23 mouse cellular contexts compared by ENCODE assay signal in genomic region chr2:152906274-152907037, GRCm38 (mm10). TPM values are rescaled to one million over a fixed set of nuclear protein-coding genes. Genes with fewer than 3 reads are reported as not detected.
DNase-seq lines count a peak whose midpoint lies in the region; ATAC-seq lines count a peak whose summit lies in the region.
"Had no signal": no experiment of that assay in that cellular context is flagged by ENCODE, and none has a peak within 500 bp of the region (broad histone marks: within the 10 kb centered on the region; RNA-seq: fewer than 3 reads in every experiment).

No protein-coding gene starts in this region.

- no peaks in the 10 kb centered on the region for H3K9me3 ChIP-seq in heart, embryonic 11.5 days (replicated peaks; ENCODE audit: control insufficient read depth, low read length)
- H3K9me3 ChIP-seq in limb, embryonic 11.5 days (ENCODE audit: control insufficient read depth, low read length) = no peaks in the 10 kb centered on the region
- H3K9me3 ChIP-seq in neural tube, embryonic 15.5 days (replicated peaks) = no peaks in the 10 kb centered on the region
- H3K9me3 ChIP-seq: embryonic facial prominence, embryonic 13.5 days; liver, embryonic 15.5 days had no signal

- DNase-seq in heart, postnatal 4 days = no peak
- DNase-seq in right cerebral cortex, postnatal 4 days = peak; percentile 27
- no peak for DNase-seq in right cerebral cortex, postnatal 10 days (ENCODE audit: low spot score in 2 of 2)
- DNase-seq in T-cell, adult 2 months (ENCODE audit: low spot score) = peak; percentile 18
- no peak for DNase-seq in limb, embryonic 11.5 days (ENCODE audit: low spot score)
- DNase-seq in embryo, embryonic 10 days (ENCODE audit: low spot score) = no peak
- DNase-seq: adrenal gland, postnatal 14 days; cerebellum, postnatal 36 days; kidney, adult 11 months; kidney, postnatal 14 days; layer of hippocampus, postnatal 36 days; left cerebral cortex, postnatal 4 days; right cerebral cortex, postnatal 14 days had no signal

- peaks cover 20% of the 10 kb centered on the region for H3K27me3 ChIP-seq in heart, embryonic 11.5 days (ENCODE audit: control insufficient read depth, insufficient read depth, low read length)
- peaks cover 8% of the 10 kb centered on the region for H3K27me3 ChIP-seq in limb, embryonic 11.5 days (ENCODE audit: control insufficient read depth, insufficient read depth, low read length)
- H3K27me3 ChIP-seq in neural tube, embryonic 15.5 days (replicated peaks) = peaks cover 16% of the 10 kb centered on the region

- ATAC-seq in heart, embryonic 11.5 days (replicated peaks; ENCODE audit: insufficient number of reproducible peaks, low FRiP score, low TSS enrichment) = no peak
- ATAC-seq in limb, embryonic 11.5 days (ENCODE audit: insufficient number of reproducible peaks, low FRiP score, low TSS enrichment, low read depth) = no peak
- ATAC-seq in neural tube, embryonic 15.5 days (ENCODE audit: low FRiP score) = no peak

- H3K4me2 ChIP-seq in heart, embryonic 11.5 days = no peak overlapping the region
- no peak overlapping the region for H3K4me2 ChIP-seq in limb, embryonic 11.5 days (ENCODE audit: low read depth, severe bottlenecking)
- H3K4me2 ChIP-seq in neural tube, embryonic 15.5 days = no peak overlapping the region
- H3K4me2 ChIP-seq: embryonic facial prominence, embryonic 13.5 days; liver, embryonic 15.5 days had no signal

- H3K9ac ChIP-seq in heart, embryonic 11.5 days (ENCODE audit: low read depth, low read length) = no peak overlapping the region
- H3K9ac ChIP-seq in limb, embryonic 11.5 days (ENCODE audit: low read length) = no peak overlapping the region
- H3K9ac ChIP-seq in neural tube, embryonic 15.5 days (replicated peaks) = no peak overlapping the region
- H3K9ac ChIP-seq: embryonic facial prominence, embryonic 13.5 days; liver, embryonic 15.5 days had no signal

- H3K4me3 ChIP-seq in heart, embryonic 11.5 days (ENCODE audit: low read depth, low read length) = no peak overlapping the region
- no peak overlapping the region for H3K4me3 ChIP-seq in limb, embryonic 11.5 days (ENCODE audit: low read depth, low read length)
- no peak overlapping the region for H3K4me3 ChIP-seq in neural tube, embryonic 15.5 days (replicated peaks)
- H3K4me3 ChIP-seq: embryonic facial prominence, embryonic 13.5 days; liver, embryonic 15.5 days had no signal

- H3K27ac ChIP-seq in heart, embryonic 11.5 days (ENCODE audit: low read depth, low read length) = peak overlapping the region; percentile 55; the same call in 1 of the 2 replicates
- 0 out of 2 replicates have a peak overlapping the region, but pooled peaks have one; percentile 8 for H3K27ac ChIP-seq in limb, embryonic 11.5 days (replicated peaks; ENCODE audit: low read depth, low read length)
- H3K27ac ChIP-seq in neural tube, embryonic 15.5 days (replicated peaks) = no peak overlapping the region
- H3K27ac ChIP-seq: embryonic facial prominence, embryonic 13.5 days; liver, embryonic 15.5 days had no signal

- H3K4me1 ChIP-seq in heart, embryonic 11.5 days (ENCODE audit: control insufficient read depth, insufficient read depth, low read length) = peaks cover 31% of the 10 kb centered on the region
- H3K4me1 ChIP-seq in limb, embryonic 11.5 days (ENCODE audit: control insufficient read depth, insufficient read depth, low read length) = peaks cover 34% of the 10 kb centered on the region
- peaks cover 4% of the 10 kb centered on the region for H3K4me1 ChIP-seq in neural tube, embryonic 15.5 days
- H3K4me1 ChIP-seq: liver, embryonic 15.5 days had no signal

- no peaks in the 10 kb centered on the region for H3K36me3 ChIP-seq in heart, embryonic 11.5 days (ENCODE audit: control insufficient read depth, insufficient read depth, low read length)
- no peaks in the 10 kb centered on the region for H3K36me3 ChIP-seq in limb, embryonic 11.5 days (ENCODE audit: control insufficient read depth, insufficient read depth, low read length)
- no peaks in the 10 kb centered on the region for H3K36me3 ChIP-seq in neural tube, embryonic 15.5 days
- H3K36me3 ChIP-seq: embryonic facial prominence, embryonic 13.5 days; liver, embryonic 15.5 days had no signal

- 49% methylated on average over 9 of the region's 9 CpGs for WGBS in heart, embryonic 11.5 days (ENCODE audit: insufficient replicate concordance)
- 71% methylated on average over 9 of the region's 9 CpGs for WGBS in limb, embryonic 11.5 days
- 65% methylated on average over 9 of the region's 9 CpGs for WGBS in neural tube, embryonic 15.5 days

RNA-seq across cellular contexts. Expression of gene Mylk2, which starts 4.7 kb away (rescaled TPM):
- not detected in 2 replicates for polyA plus RNA-seq in heart, embryonic 11.5 days (2014; fragmentation: Nextera tagmentation; extraction: Ambion mirVana)
- total RNA-seq in heart, postnatal 4 days (2021) = under 1 TPM; 0.26 to 0.38 TPM
- not detected in 2 replicates for polyA plus RNA-seq in limb, embryonic 11.5 days (2014; fragmentation: Nextera tagmentation; extraction: Ambion mirVana)
- polyA plus RNA-seq in neural tube, embryonic 15.5 days (2015; fragmentation: Nextera tagmentation; extraction: Ambion mirVana) = 0.08 and 0.29 TPM in 2 replicates
- total RNA-seq: adrenal gland, postnatal 14 days; layer of hippocampus, postnatal 36 days; left cerebral cortex, postnatal 4 days; megakaryocyte progenitor cell, adult 5-6 weeks; neutrophil, adult 5-6 weeks had no signal
- polyA plus RNA-seq: embryonic facial prominence, embryonic 13.5 days; hindbrain, embryonic 11.5 days; midbrain, postnatal 0 days; stomach, embryonic 14.5 days had no signal

RNA-seq across cellular contexts. Expression of gene Foxs1, which starts 26.6 kb away (rescaled TPM):
- polyA plus RNA-seq in heart, embryonic 11.5 days (2014; fragmentation: Nextera tagmentation; extraction: Ambion mirVana) = 0.52 and 0.83 TPM in 2 replicates
- total RNA-seq in heart, postnatal 4 days (2021) = 10 to 100 TPM in 1 of 2 experiments, 1 to 10 TPM in 1; 8.1 to 10.6 TPM
- polyA plus RNA-seq in limb, embryonic 11.5 days (2014; fragmentation: Nextera tagmentation; extraction: Ambion mirVana) = 0.29 and 0.38 TPM in 2 replicates
- polyA plus RNA-seq in neural tube, embryonic 15.5 days (2015; fragmentation: Nextera tagmentation; extraction: Ambion mirVana) = 4.0 and 4.3 TPM in 2 replicates
- total RNA-seq: megakaryocyte progenitor cell, adult 5-6 weeks; neutrophil, adult 5-6 weeks had no signal

RNA-seq across cellular contexts. Expression of gene Dusp15, which starts 45.0 kb away (rescaled TPM):
- 0.07 TPM in 1 of 2 replicates, not detected in the other for polyA plus RNA-seq in heart, embryonic 11.5 days (2014; fragmentation: Nextera tagmentation; extraction: Ambion mirVana)
- under 1 TPM; 0.10 to 0.41 TPM for total RNA-seq in heart, postnatal 4 days (2021)
- 0.37 and 1.0 TPM in 2 replicates for polyA plus RNA-seq in limb, embryonic 11.5 days (2014; fragmentation: Nextera tagmentation; extraction: Ambion mirVana)
- polyA plus RNA-seq in neural tube, embryonic 15.5 days (2015; fragmentation: Nextera tagmentation; extraction: Ambion mirVana) = 10.5 and 13.5 TPM in 2 replicates
- total RNA-seq: megakaryocyte progenitor cell, adult 5-6 weeks; neutrophil, adult 5-6 weeks had no signal
- polyA plus RNA-seq: liver, embryonic 15.5 days had no signal

RNA-seq across cellular contexts. Expression of gene Ttll9, which starts 55.8 kb away (rescaled TPM):
- 0.76 TPM in 1 of 2 replicates, not detected in the other for polyA plus RNA-seq in heart, embryonic 11.5 days (2014; fragmentation: Nextera tagmentation; extraction: Ambion mirVana)
- total RNA-seq in heart, postnatal 4 days (2021) = not detected
- polyA plus RNA-seq in limb, embryonic 11.5 days (2014; fragmentation: Nextera tagmentation; extraction: Ambion mirVana) = 0.35 and 0.62 TPM in 2 replicates
- polyA plus RNA-seq in neural tube, embryonic 15.5 days (2015; fragmentation: Nextera tagmentation; extraction: Ambion mirVana) = 8.1 and 8.7 TPM in 2 replicates
- total RNA-seq: gastrocnemius, postnatal 25 days; neutrophil, adult 5-6 weeks had no signal

RNA-seq across cellular contexts. Expression of gene Tpx2, which starts 58.7 kb away (rescaled TPM):
- polyA plus RNA-seq in heart, embryonic 11.5 days (2014; fragmentation: Nextera tagmentation; extraction: Ambion mirVana) = 81.0 and 88.3 TPM in 2 replicates
- total RNA-seq in heart, postnatal 4 days (2021) = 10 to 100 TPM; 42.4 to 51.9 TPM
- polyA plus RNA-seq in limb, embryonic 11.5 days (2014; fragmentation: Nextera tagmentation; extraction: Ambion mirVana) = 172 and 182 TPM in 2 replicates
- polyA plus RNA-seq in neural tube, embryonic 15.5 days (2015; fragmentation: Nextera tagmentation; extraction: Ambion mirVana) = 11.1 and 26.9 TPM in 2 replicates

Comparison
In these comparisons a context has a peak if more than half of its experiments do, and no peak if none do; other contexts are left out.
1. DNase-seq: peak in right cerebral cortex, postnatal 4 days (single experiment) and T-cell, adult 2 months (single experiment); none in heart, postnatal 4 days (single experiment), right cerebral cortex, postnatal 10 days (0 of 2), limb, embryonic 11.5 days (single experiment) and embryo, embryonic 10 days (single experiment).